Mouse (Mus musculus) spleen, adult 2 months (tissue): ENCODE measurements around the gene Ip6k1.

Source experiments
- CTCF ChIP-seq: fragments of 200-500 bp; IDR thresholded peaks from 2 replicates; pipeline ENCODE4 v1.5.1; 2011; ENCODE audit warnings: mild to moderate bottlenecking, inconsistent platforms; ENCODE audit not compliant: insufficient read depth, insufficient read length, insufficient replicate concordance; ENCODE audit errors: extremely low read depth
- POLR2A ChIP-seq: fragments of 200-500 bp; IDR thresholded peaks from 2 replicates; pipeline ENCODE4 v1.6.1; 2011; ENCODE audit warnings: low read depth, low read length, inconsistent platforms

GRCm38 (mm10) chr9:107985131-107986119 is 16.9 kb upstream of the Ip6k1 start, which contains the start of gene Inka1:
- TF ChIP-seq CTCF: no peak
- TF ChIP-seq POLR2A: peak; percentile 31
